Mouse (Mus musculus) cerebral cortex, adult 2 months (tissue): ENCODE data around the gene Galc.

Source experiments
- WGBS: fragments of 180-500 bp; shearing (Covaris S2); methylation state at CpG from one replicate; pipeline ENCODE4 v1.1.7; 2018; 5-methylcytosine and 5-hydroxymethylcytosine counted together

Galc gene

GRCm38 (mm10) chr12:98255373-98255995 is 3.8 kb downstream of the Galc start:
- WGBS = 91% methylated on average over 13 of the region's 13 CpGs

GRCm38 (mm10) chr12:98252417-98252816 is 6.8 kb downstream of the Galc start:
- 87% methylated on average over 2 of the region's 2 CpGs for WGBS

DNA sequence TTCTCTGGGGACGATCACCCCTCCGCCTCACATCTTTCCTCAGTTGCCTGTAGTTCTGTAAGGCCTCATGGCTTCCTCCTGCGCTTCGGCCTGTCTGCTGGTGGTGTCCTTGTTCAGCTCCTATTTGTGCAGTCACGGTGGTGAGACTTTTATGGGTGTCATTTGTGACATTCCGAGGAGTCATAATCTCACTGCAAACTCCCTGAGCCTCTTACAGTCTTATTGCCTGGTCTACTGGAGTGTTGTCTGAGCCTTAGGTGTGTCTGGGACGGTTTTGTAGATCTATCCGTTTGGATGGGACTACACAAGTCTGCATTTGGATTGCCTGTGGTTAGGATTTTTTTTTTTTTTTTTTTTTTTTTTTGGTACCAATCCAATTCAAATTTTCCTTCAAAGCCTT is 8.9 kb downstream of the Galc start:
- WGBS = 90% methylated on average over 8 of the region's 8 CpGs

DNA sequence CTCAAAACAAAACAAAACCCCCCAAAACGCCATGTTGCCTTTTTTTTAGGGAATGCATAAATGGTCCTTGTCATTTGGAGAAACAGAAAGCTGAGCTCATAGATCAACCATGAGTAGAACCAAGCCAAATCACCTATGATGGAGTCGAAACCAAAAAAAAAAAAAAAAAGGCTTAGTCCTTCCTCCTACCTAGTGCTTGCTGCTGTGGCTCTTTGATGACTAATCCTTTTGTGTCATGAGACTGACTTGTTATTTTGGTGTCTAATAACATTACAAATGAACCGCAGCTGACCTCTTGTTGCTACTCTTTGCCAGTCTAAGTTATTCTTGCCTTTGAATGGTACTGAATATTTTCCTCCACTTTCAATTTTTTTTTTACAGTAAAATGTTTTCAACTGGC is 9.6 kb downstream of the Galc start:
- WGBS = 67% methylated on average over 3 of the region's 3 CpGs

- 44% methylated on average over 4 of the region's 4 CpGs for WGBS
These were observed 12.4 kb downstream of the Galc start for GRCm38 (mm10) chr12:98246835-98247234.

GRCm38 (mm10) chr12:98244865-98245264 is 14.4 kb downstream of the Galc start:
- WGBS = 89% methylated on average over 5 of the region's 5 CpGs

- 67% methylated on average over 4 of the region's 4 CpGs for WGBS
These were observed 15.1 kb downstream of the Galc start for GRCm38 (mm10) chr12:98244161-98244560.

DNA sequence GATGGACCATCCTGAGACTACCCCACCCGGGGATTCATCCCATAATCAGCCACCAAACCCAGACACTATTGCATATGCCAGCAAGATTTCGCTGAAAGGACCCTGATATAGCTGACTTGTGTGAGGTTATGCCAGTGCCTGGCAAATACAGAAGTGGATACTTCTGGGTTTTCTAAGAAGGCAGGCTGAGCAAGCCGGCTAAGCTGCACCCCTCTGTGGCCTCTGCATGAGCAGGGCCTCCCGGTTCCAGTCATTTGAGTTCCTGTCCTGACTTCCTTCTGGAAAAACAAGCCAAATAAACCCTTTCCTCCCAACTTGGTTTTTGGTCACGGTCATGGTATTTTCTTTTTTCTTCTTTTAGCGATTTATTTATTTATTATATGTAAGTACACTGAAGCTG is 20.8 kb downstream of the Galc start:
- 86% methylated on average over 6 of the region's 6 CpGs for WGBS

DNA sequence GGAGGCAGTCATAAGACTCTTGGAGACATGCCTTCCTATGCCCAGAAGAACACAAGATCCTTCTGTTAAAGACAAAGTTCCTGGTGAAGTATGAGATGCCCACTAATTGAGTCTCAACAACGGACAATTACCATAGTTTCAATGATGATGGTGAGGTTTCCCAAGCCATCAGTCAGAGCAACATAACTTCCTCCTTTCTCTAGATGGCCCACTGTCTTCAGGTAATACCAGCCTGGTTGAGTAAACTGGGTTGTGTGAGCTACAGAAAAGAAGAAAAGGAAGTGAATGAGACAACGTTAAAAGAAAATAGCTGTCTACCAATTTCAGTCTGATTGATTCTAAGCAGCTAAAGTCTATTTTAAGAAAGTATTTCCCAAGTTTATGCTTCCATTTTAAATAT is 32.2 kb downstream of the Galc start:
- WGBS = 86% methylated on average over 2 of the region's 2 CpGs

DNA sequence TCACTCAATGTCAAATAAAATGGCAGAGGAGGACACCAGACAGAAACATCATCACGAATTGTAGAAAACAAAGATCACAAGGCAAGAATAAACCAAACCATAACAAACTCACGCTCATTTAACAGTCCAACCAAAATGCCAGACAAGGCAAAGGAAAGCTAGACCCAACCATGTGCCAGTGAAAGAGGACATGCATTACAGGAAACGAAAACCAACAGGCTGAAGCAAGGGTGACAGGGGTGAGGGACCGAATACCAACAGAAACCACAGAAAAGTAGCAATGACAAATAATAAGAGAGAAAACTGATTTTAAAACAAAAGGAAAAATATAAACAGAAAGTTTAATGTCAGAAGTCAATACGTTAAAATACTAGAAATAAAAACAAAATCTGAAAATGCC is 36.0 kb downstream of the Galc start:
- 88% methylated on average over 5 of the region's 5 CpGs for WGBS

GRCm38 (mm10) chr12:98216432-98216831 is 42.8 kb downstream of the Galc start:
- 82% methylated on average over 11 of the region's 11 CpGs for WGBS

GRCm38 (mm10) chr12:98215512-98215911 is 43.7 kb downstream of the Galc start:
- WGBS = 70% methylated on average over 6 of the region's 6 CpGs

DNA sequence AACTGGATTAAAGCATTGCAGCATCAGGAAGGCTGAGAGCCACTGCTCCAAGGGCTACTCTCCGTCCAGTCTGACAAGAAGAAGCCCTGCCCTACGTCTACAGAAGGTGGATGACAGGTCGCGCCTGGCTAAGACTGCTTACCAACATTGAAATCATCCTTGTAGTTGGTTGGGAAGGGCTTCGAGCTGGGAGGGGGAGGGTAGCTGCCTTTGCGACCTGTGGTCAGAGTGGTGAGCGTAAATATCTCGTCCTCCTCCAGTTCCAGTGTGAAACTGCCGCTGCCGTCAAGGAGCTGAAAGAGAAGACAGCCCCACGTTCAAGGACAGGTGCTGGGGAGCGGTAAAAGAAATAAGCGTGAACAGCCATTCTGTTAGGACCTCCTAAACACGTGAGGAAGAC is 45.1 kb downstream of the Galc start:
- WGBS = 91% methylated on average over 14 of the region's 14 CpGs

- 91% methylated on average over 7 of the region's 7 CpGs for WGBS
These were observed 45.5 kb downstream of the Galc start for GRCm38 (mm10) chr12:98213791-98214190.

- 95% methylated on average over 7 of the region's 7 CpGs for WGBS
These were observed 45.9 kb downstream of the Galc start for GRCm38 (mm10) chr12:98213332-98213731.

GRCm38 (mm10) chr12:98212457-98213175 is 46.6 kb downstream of the Galc start:
- WGBS = 87% methylated on average over 13 of the region's 13 CpGs

- WGBS = 89% methylated on average over 6 of the region's 6 CpGs
These were observed 48.8 kb downstream of the Galc start for GRCm38 (mm10) chr12:98210495-98210894.

DNA sequence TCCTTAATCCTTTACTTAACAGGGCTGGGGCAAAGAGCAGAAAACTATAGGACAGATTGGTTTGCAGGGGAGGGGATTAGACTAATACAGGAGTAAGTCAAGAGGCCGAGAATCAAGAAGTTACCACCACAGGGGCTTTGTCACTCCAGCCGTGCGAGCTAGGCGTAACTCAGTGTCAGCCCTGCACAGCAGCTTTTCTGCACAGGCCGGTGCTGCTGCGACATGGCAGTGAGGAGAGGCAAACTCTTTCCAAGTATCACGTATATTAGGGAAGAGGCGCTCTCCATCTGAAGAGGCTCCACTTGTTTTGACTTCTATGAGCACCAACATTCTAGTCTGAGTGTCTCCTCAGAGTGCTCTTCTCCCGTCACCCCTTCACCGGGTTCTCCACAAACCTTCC is 51.2 kb downstream of the Galc start:
- WGBS = 94% methylated on average over 10 of the region's 10 CpGs

DNA sequence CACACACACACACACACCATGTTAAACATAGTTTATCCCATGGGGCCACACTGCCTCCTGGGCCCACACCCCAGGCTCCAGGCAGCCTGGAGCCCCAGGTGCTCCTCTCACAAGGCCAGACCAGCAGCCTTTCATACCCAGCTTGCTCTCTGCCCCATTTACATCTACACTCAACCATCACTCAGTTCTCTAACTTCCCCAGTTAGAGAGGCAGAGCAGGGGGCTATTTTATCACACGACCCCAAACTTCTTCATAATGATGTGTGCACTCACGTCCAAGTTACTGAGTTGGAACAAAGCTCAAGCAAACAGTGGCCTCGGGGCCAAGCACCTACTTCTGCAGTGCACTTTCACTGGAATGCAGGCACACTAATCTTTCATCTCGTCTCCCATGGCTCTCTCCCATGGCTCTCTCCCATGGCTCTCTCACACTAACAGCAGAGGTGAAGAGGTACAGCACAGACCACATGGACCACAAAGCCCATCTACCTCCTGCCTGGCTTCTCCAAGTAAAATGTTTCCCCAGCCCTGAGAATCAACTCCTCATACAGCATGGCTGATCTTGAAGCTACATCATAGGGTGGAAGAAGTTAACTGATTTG is 53.7 kb downstream of the Galc start:
- WGBS = 86% methylated on average over 4 of the region's 4 CpGs

GRCm38 (mm10) chr12:98197401-98197800 is 61.9 kb downstream of the Galc start:
- 34% methylated on average over 1 of the region's 1 CpGs for WGBS

DNA sequence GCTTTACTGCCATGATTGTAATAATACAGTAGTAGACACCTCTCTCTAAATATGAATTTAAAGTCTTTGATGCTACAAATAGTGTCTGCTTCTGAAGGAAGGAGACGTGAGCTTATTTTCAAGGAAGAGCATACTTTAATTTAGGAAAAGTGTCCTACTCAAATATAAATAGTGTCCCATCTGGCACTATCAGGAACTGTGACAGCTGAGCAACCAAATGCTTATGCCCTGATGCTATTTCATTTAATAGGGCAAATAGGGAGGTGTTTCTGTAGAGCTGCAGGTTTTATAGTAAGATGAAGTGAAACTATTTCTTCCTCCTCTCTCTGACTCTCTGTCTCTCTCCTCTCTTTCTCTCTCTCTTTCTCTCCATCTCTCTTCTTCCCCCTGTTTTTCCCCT is 69.1 kb downstream of the Galc start:
- WGBS = 53% methylated on average over 1 of the region's 1 CpGs

- WGBS = 54% methylated on average over 9 of the region's 9 CpGs
These were observed 70.2 kb downstream of the Galc start for GRCm38 (mm10) chr12:98189096-98189495.
